Mouse (Mus musculus) megakaryocyte, embryonic 14.5 days (primary cell): ENCODE data around the gene Ubald2. TPM values are rescaled to one million over a fixed set of nuclear protein-coding genes. Genes with fewer than 3 reads are reported as not detected.
A peak's percentile ranks its signal among the peaks of the same experiment; 100 is the strongest.
"Not testable (repeated sequence)": the region's sequence is repeated elsewhere in the genome, so short reads cannot be mapped to it uniquely, and the experiment has no call there.

Experiments used
- H3K27me3 ChIP-seq: replicated peaks from 2 replicates; pipeline ENCODE3; 2012; ENCODE audit warnings: inconsistent platforms
- H3K36me3 ChIP-seq: replicated peaks from 2 replicates; pipeline ENCODE3; 2012; ENCODE audit warnings: low read length, inconsistent platforms, mixed read lengths
- H3K4me1 ChIP-seq: 2 replicates; pipeline ENCODE4 v1.6.1; 2012; ENCODE audit warnings: inconsistent platforms
- H3K4me3 ChIP-seq: replicated peaks from 2 replicates; pipeline ENCODE3; 2012; ENCODE audit warnings: moderate library complexity, mild to moderate bottlenecking, inconsistent platforms
- H3K9me3 ChIP-seq: 2 replicates; pipeline ENCODE4 v1.6.1; 2012; ENCODE audit warnings: inconsistent platforms
- FLI1 ChIP-seq: IDR thresholded peaks from 2 replicates; pipeline ENCODE4 v1.6.1; 2012; ENCODE audit warnings: low read length, inconsistent platforms, mixed read lengths
- GATA1 ChIP-seq: IDR thresholded peaks from 3 replicates; pipeline ENCODE4 v1.6.1; 2012; ENCODE audit warnings: mixed read lengths, low read length, inconsistent platforms, borderline replicate concordance
- polyA plus RNA-seq: library from polyadenylated mRNA; stranded (reverse); fragments of >175 nt; gene quantifications from 2 replicates; pipeline ENCODE4 v1.2.3, GENCODE M21; 2012; ENCODE audit warnings: low replicate concordance; ENCODE audit not compliant: insufficient read depth

Ubald2 gene
- polyA plus RNA-seq, 1 experiment, result 805 TPM

- Histone ChIP-seq H3K36me3 (no peaks in the 10 kb centered on the region), H3K27me3 (peaks cover 18% of the 10 kb centered on the region), H3K4me3 (peak overlapping the region; percentile 89), H3K4me1 (peaks cover 49% of the 10 kb centered on the region), H3K9me3 (0 out of 2 replicates have a peak, but pooled peaks cover 3% of the 10 kb centered on the region)
- TF ChIP-seq GATA1 (no peak), FLI1 (no peak)
Measured at GRCm38 (mm10) chr11:116424621-116425407, 9.1 kb upstream of the Ubald2 start.

- H3K4me1 ChIP-seq, result peaks cover 56% of the 10 kb centered on the region
- H3K4me3 ChIP-seq, H3K9me3 ChIP-seq: not testable (repeated sequence)
Measured at GRCm38 (mm10) chr11:116426328-116426727, 7.6 kb upstream of the Ubald2 start.

GRCm38 (mm10) chr11:116426852-116427575 lies 6.9 kb upstream of the Ubald2 start:
- Histone ChIP-seq H3K4me3 (no peak overlapping the region), H3K9me3 (0 out of 2 replicates have a peak, but pooled peaks cover 3% of the 10 kb centered on the region), H3K4me1 (peaks cover 60% of the 10 kb centered on the region), H3K36me3 (no peaks in the 10 kb centered on the region), H3K27me3 (peaks cover 8% of the 10 kb centered on the region)
- no peak for TF ChIP-seq FLI1
- TF ChIP-seq GATA1, result no peak

More at GRCm38 (mm10) chr11:116426328-116426727, 7.6 kb upstream of the Ubald2 start:
- peaks cover 11% of the 10 kb centered on the region for H3K27me3 ChIP-seq
- not testable (repeated sequence) for H3K36me3 ChIP-seq

GRCm38 (mm10) chr11:116428872-116429859 lies 4.7 kb upstream of the Ubald2 start:
- H3K4me3 ChIP-seq, result peak overlapping the region; percentile 56
- no peaks in the 10 kb centered on the region for H3K9me3 ChIP-seq
- no peaks in the 10 kb centered on the region for H3K36me3 ChIP-seq
- H3K27me3 ChIP-seq, result no peaks in the 10 kb centered on the region
- H3K4me1 ChIP-seq, result peaks cover 62% of the 10 kb centered on the region
- TF ChIP-seq FLI1 (no peak), GATA1 (no peak)

- no peak for TF ChIP-seq GATA1
- TF ChIP-seq FLI1, result no peak
- H3K4me1 ChIP-seq, result peaks cover 56% of the 10 kb centered on the region
- no peak overlapping the region for H3K4me3 ChIP-seq
- H3K36me3 ChIP-seq, result peaks cover under 1% of the 10 kb centered on the region
- no peaks in the 10 kb centered on the region for H3K27me3 ChIP-seq
- no peaks in the 10 kb centered on the region for H3K9me3 ChIP-seq
Measured at GRCm38 (mm10) chr11:116429862-116430613, 3.9 kb upstream of the Ubald2 start.

GRCm38 (mm10) chr11:116430723-116431427 lies 3.0 kb upstream of the Ubald2 start:
- H3K4me3 ChIP-seq, result peak overlapping the region; percentile 50
- no peaks in the 10 kb centered on the region for H3K27me3 ChIP-seq
- H3K36me3 ChIP-seq, result peaks cover 6% of the 10 kb centered on the region
- peaks cover 61% of the 10 kb centered on the region for H3K4me1 ChIP-seq
- H3K9me3 ChIP-seq, result no peaks in the 10 kb centered on the region
- TF ChIP-seq FLI1, result no peak
- TF ChIP-seq GATA1, result no peak

GRCm38 (mm10) chr11:116431428-116432077 lies 2.3 kb upstream of the Ubald2 start:
- H3K4me3 ChIP-seq, result no peak overlapping the region
- no peaks in the 10 kb centered on the region for H3K9me3 ChIP-seq
- H3K4me1 ChIP-seq, result peaks cover 68% of the 10 kb centered on the region
- peaks cover 13% of the 10 kb centered on the region for H3K36me3 ChIP-seq
- TF ChIP-seq FLI1, result no peak
- H3K27me3 ChIP-seq, result no peaks in the 10 kb centered on the region

- no peaks in the 10 kb centered on the region for H3K9me3 ChIP-seq
- H3K4me1 ChIP-seq, result peaks cover 74% of the 10 kb centered on the region
- no peaks in the 10 kb centered on the region for H3K27me3 ChIP-seq
- TF ChIP-seq GATA1 (no peak), FLI1 (no peak)
- H3K36me3 ChIP-seq, result peaks cover 19% of the 10 kb centered on the region
- H3K4me3 ChIP-seq, result no peak overlapping the region
Measured at GRCm38 (mm10) chr11:116432127-116432526, 1.8 kb upstream of the Ubald2 start.
